Mouse (Mus musculus): ENCODE measurements around the gene Sec24c. TPM values are rescaled to one million over a fixed set of nuclear protein-coding genes. Genes with fewer than 3 reads are reported as not detected.

The Sec24c gene
- polyA plus RNA-seq, 2 experiments: 77.2 to 149 TPM

- H3K4me1 ChIP-seq (ENCODE audit: control insufficient read depth, insufficient read depth, low read length): peaks cover 25% of the 10 kb centered on the region
- peak overlapping the region; percentile 95; the same call in 1 of the 2 replicates for H3K27ac ChIP-seq (replicated peaks; ENCODE audit: low read depth, low read length)
- WGBS: 46% methylated on average over 13 of the region's 13 CpGs
- peak overlapping the region; percentile 88 for H3K9ac ChIP-seq (ENCODE audit: low read depth, low read length, severe bottlenecking)
- no peak for DNase-seq (ENCODE audit: low spot score)
- peak; percentile 11 for ATAC-seq (ENCODE audit: low FRiP score, low read depth)
- H3K27me3 ChIP-seq (ENCODE audit: control insufficient read depth, insufficient read depth, low read length): no peaks in the 10 kb centered on the region
- H3K4me3 ChIP-seq (replicated peaks; ENCODE audit: low read length): peak overlapping the region; percentile 86
- no peaks in the 10 kb centered on the region for H3K9me3 ChIP-seq (ENCODE audit: control insufficient read depth, low read length)
- TF ChIP-seq POLR2A (IDR thresholded peaks at IDR 0.05; ENCODE audit: borderline replicate concordance, extremely low read depth, insufficient read depth, insufficient read length): no peak
- peaks cover 58% of the 10 kb centered on the region for H3K36me3 ChIP-seq (ENCODE audit: control insufficient read depth, insufficient read depth, low read length)
- peak overlapping the region; percentile 72 for H3K4me2 ChIP-seq (replicated peaks; ENCODE audit: low read depth, low read length, severe bottlenecking)
These were observed 20.2 kb downstream of the Sec24c start for GRCm38 (mm10) chr14:20694185-20694883.

- Histone ChIP-seq H3K27ac (replicated peaks; ENCODE audit: low read depth, low read length) (peak within 1 kb of the TSS; percentile 95), H3K36me3 (ENCODE audit: control insufficient read depth, insufficient read depth, low read length) (peaks cover 51% of the 10 kb centered on the region), H3K4me2 (replicated peaks; ENCODE audit: low read depth, low read length, severe bottlenecking) (peak within 1 kb of the TSS; percentile 72), H3K9ac (ENCODE audit: low read depth, low read length, severe bottlenecking) (peak within 1 kb of the TSS; percentile 88), H3K4me1 (ENCODE audit: control insufficient read depth, insufficient read depth, low read length) (peaks cover 29% of the 10 kb centered on the region), H3K4me3 (replicated peaks; ENCODE audit: low read length) (peak within 1 kb of the TSS; percentile 86), H3K27me3 (ENCODE audit: control insufficient read depth, insufficient read depth, low read length) (no peaks in the 10 kb centered on the region), H3K9me3 (ENCODE audit: control insufficient read depth, low read length) (no peaks in the 10 kb centered on the region)
- ATAC-seq (ENCODE audit: low FRiP score, low read depth) (peak; percentile 89), DNase-seq (ENCODE audit: low spot score) (peak; percentile 93)
- TF ChIP-seq POLR2A (IDR thresholded peaks at IDR 0.05; ENCODE audit: borderline replicate concordance, extremely low read depth, insufficient read depth, insufficient read length): peak; percentile 45; the same call in 1 of the 2 replicates
- under 1% methylated on average over 104 of the region's 111 CpGs for WGBS
These were observed 21.0 kb downstream of the Sec24c start, which contains the start of gene Fut11 for GRCm38 (mm10) chr14:20694884-20695760. Gene Fut11, plus strand, starts transcription at chr14:20694968.

- ATAC-seq (ENCODE audit: low FRiP score, low read depth) (no peak), DNase-seq (ENCODE audit: low spot score) (no peak)
- peaks cover 44% of the 10 kb centered on the region for H3K36me3 ChIP-seq (ENCODE audit: control insufficient read depth, insufficient read depth, low read length)
- H3K9ac ChIP-seq (ENCODE audit: low read depth, low read length, severe bottlenecking): peak overlapping the region; percentile 88
- no peak for TF ChIP-seq POLR2A (IDR thresholded peaks at IDR 0.05; ENCODE audit: borderline replicate concordance, extremely low read depth, insufficient read depth, insufficient read length)
- peak overlapping the region; percentile 95 for H3K27ac ChIP-seq (replicated peaks; ENCODE audit: low read depth, low read length)
- peak overlapping the region; percentile 86 for H3K4me3 ChIP-seq (replicated peaks; ENCODE audit: low read length)
- no peaks in the 10 kb centered on the region for H3K9me3 ChIP-seq (ENCODE audit: control insufficient read depth, low read length)
- H3K27me3 ChIP-seq (ENCODE audit: control insufficient read depth, insufficient read depth, low read length): no peaks in the 10 kb centered on the region
- WGBS: 13% methylated on average over 27 of the region's 27 CpGs
- peak overlapping the region; percentile 72 for H3K4me2 ChIP-seq (replicated peaks; ENCODE audit: low read depth, low read length, severe bottlenecking)
- H3K4me1 ChIP-seq (ENCODE audit: control insufficient read depth, insufficient read depth, low read length): peaks cover 29% of the 10 kb centered on the region
These were observed 21.8 kb downstream of the Sec24c start for GRCm38 (mm10) chr14:20695761-20696520.

GRCm38 (mm10) chr14:20696986-20697385, 22.9 kb downstream of the Sec24c start:
- H3K27ac ChIP-seq (replicated peaks; ENCODE audit: low read depth, low read length): no peak overlapping the region
- peaks cover 36% of the 10 kb centered on the region for H3K4me1 ChIP-seq (ENCODE audit: control insufficient read depth, insufficient read depth, low read length)
- H3K9me3 ChIP-seq (ENCODE audit: control insufficient read depth, low read length): no peaks in the 10 kb centered on the region
- peak overlapping the region; percentile 86 for H3K4me3 ChIP-seq (replicated peaks; ENCODE audit: low read length)
- no peak for TF ChIP-seq POLR2A (IDR thresholded peaks at IDR 0.05; ENCODE audit: borderline replicate concordance, extremely low read depth, insufficient read depth, insufficient read length)
- DNase-seq (ENCODE audit: low spot score): peak; percentile 71
- peaks cover 33% of the 10 kb centered on the region for H3K36me3 ChIP-seq (ENCODE audit: control insufficient read depth, insufficient read depth, low read length)
- WGBS: 17% methylated on average over 1 of the region's 1 CpGs
- no peak for ATAC-seq (ENCODE audit: low FRiP score, low read depth)
- no peaks in the 10 kb centered on the region for H3K27me3 ChIP-seq (ENCODE audit: control insufficient read depth, insufficient read depth, low read length)
- peak overlapping the region; percentile 72 for H3K4me2 ChIP-seq (replicated peaks; ENCODE audit: low read depth, low read length, severe bottlenecking)
- H3K9ac ChIP-seq (ENCODE audit: low read depth, low read length, severe bottlenecking): peak overlapping the region; percentile 25; the same call in 1 of the 2 replicates

- peaks cover 36% of the 10 kb centered on the region for H3K4me1 ChIP-seq (ENCODE audit: control insufficient read depth, insufficient read depth, low read length)
- H3K4me2 ChIP-seq (replicated peaks; ENCODE audit: low read depth, low read length, severe bottlenecking): no peak overlapping the region
- 86% methylated on average over 2 of the region's 2 CpGs for WGBS
- no peak overlapping the region for H3K4me3 ChIP-seq (replicated peaks; ENCODE audit: low read length)
- no peaks in the 10 kb centered on the region for H3K9me3 ChIP-seq (ENCODE audit: control insufficient read depth, low read length)
- DNase-seq (ENCODE audit: low spot score) (no peak), ATAC-seq (ENCODE audit: low FRiP score, low read depth) (no peak)
- no peaks in the 10 kb centered on the region for H3K27me3 ChIP-seq (ENCODE audit: control insufficient read depth, insufficient read depth, low read length)
- H3K9ac ChIP-seq (ENCODE audit: low read depth, low read length, severe bottlenecking): no peak overlapping the region
- H3K36me3 ChIP-seq (ENCODE audit: control insufficient read depth, insufficient read depth, low read length): peaks cover 18% of the 10 kb centered on the region
- no peak overlapping the region for H3K27ac ChIP-seq (replicated peaks; ENCODE audit: low read depth, low read length)
- TF ChIP-seq POLR2A (IDR thresholded peaks at IDR 0.05; ENCODE audit: borderline replicate concordance, extremely low read depth, insufficient read depth, insufficient read length): no peak
These were observed 24.4 kb downstream of the Sec24c start for GRCm38 (mm10) chr14:20698515-20698914.

Data from limb, embryonic 14.5 days (tissue).